Mouse (Mus musculus): Measurements from ENCODE around the gene Surf1.

GRCm38 (mm10) chr2:26950411-26950810 lies 34.1 kb upstream of the Surf1 start:
- no peak for TF ChIP-seq CTCF (IDR thresholded peaks at IDR 0.05; ENCODE audit: control insufficient read depth, insufficient read depth, insufficient replicate concordance, low read depth, low read length)
- no peak for TF ChIP-seq POLR2A (IDR thresholded peaks at IDR 0.05; ENCODE audit: control insufficient read depth, low read depth, low read length)
